Mouse (Mus musculus) thymus, adult 2 months (tissue): Measurements from ENCODE around the gene Pitpnm2.

Experiments used
- CTCF ChIP-seq: fragments of 200-500 bp; IDR thresholded peaks from 2 replicates; pipeline ENCODE4 v1.5.1; 2012; ENCODE audit warnings: mild to moderate bottlenecking, control low read depth, low read length, moderate library complexity, borderline replicate concordance; ENCODE audit not compliant: control insufficient read depth, poor library complexity, insufficient read depth; ENCODE audit errors: extremely low read depth
- POLR2A ChIP-seq: fragments of 200-500 bp; IDR thresholded peaks from 2 replicates; pipeline ENCODE4 v1.6.1; 2012; ENCODE audit warnings: mild to moderate bottlenecking, low read length, control low read depth, moderate library complexity; ENCODE audit not compliant: control insufficient read depth, poor library complexity, insufficient read depth; ENCODE audit errors: extremely low read depth

DNA sequence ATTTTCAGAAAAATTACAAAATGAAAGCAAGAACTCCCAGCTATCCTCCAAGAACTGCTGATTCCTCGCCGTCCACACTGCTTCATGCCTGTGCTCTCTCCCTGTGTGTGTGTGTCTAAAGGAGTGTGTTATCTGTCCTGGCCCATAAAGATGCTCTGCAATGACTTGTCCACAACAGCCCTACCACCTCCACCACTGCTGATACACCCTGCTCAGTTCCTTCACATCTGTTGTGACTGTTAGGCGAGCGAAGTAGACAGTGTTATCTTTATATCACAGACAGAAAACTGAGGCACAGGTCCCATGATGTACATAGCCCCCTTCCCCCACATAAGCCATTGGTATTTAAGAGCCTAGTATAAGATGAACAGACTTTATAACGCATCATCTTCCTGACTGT, 67.5 kb downstream of the Pitpnm2 start:
- TF ChIP-seq CTCF (no peak), POLR2A (no peak)
